Mouse (Mus musculus) layer of hippocampus, postnatal 36 days (tissue): ENCODE results near the gene Zeb2. TPM values are rescaled to one million over a fixed set of nuclear protein-coding genes. Genes with fewer than 3 reads are reported as not detected.

Source experiments
- DNase-seq, 2 experiments: peaks; one replicate each; pipeline ENCODE4 v3.0.0; 2022
- total RNA-seq, 2 experiments: library from RNA; stranded (reverse); gene quantifications; 2 replicates each; pipeline ENCODE4 v1.2.3; 2021

The Zeb2 gene
- total RNA-seq, 2 experiments from 2014 or later = 402 to 403 TPM

DNA sequence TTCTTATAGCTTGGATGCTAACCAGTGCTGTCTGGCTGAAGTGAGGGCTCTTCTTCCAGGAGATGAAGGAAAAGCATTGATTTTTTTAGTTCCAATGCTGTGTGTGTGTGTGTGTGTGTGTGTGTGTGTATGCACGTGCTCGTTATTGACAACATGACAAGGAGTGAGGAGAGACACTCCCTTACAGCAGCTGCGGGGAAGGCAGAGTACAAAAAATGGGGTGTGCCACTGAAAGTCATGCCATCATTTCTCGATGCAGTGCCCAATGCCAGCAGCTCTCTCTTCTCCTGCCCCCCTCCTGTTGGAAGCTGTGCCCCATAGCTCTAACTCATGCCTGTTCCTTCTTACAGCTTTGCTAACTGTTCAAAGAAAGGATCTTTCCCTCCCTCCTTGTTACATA lies 56.4 kb downstream of the Zeb2 start:
- DNase-seq = no peak

GRCm38 (mm10) chr2:45060202-45060601 lies 57.0 kb downstream of the Zeb2 start:
- no peak for DNase-seq

- no peak for DNase-seq
Observed at GRCm38 (mm10) chr2:45059599-45059998, 57.6 kb downstream of the Zeb2 start.

- DNase-seq = no peak
Observed at GRCm38 (mm10) chr2:45059010-45059409, 58.2 kb downstream of the Zeb2 start.

DNA sequence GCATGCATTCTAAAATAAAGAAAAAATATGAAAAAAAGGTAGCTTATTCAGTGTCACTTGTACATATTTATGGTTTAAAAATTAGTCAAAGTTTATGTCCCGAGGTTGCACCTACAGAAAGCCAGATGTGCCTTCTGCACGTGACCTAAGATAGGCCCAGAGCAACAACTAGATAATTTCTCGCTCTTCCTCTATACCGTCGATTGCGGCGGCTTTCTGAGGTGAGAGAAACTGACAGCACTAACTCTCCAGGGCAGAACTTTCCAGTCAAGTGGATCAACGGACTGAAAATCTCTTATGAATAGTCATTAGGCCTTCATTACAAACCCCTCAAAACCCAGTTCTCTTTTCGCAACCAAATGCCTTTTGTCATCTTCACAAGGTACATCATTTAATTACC lies 59.0 kb downstream of the Zeb2 start:
- no peak for DNase-seq

DNA sequence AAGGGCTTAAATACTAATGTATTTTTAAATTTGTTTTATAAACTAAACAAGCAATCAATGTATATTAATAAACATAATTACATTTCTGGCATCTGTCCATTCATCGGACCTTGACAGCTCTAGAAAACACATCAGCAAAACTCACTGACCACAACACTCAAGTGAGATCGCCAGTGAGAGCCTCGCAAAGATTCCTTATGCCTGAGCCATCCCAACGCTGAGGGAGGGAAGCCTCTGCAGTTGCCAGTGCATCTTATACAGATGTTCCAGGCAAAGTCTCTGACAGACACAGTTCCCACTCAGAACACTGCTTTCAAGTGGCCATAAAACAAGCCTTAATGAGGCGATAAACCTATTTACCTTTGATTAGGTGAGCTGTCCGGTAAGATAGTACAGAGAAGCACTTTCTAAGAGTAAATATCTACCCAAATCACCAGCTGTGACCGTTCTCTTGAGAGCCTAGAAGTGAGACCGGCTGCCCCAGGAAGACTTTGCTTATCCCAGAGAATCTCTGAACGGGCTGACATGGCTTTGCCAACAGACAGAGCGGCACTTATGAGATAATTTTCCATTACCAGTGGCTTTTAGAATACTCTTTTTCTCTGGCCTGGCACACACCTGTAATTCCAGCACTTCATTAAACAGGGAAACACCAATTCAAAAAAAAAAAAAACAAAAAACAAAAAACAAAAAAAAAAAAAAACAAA lies 60.2 kb downstream of the Zeb2 start:
- no peak for DNase-seq

- no peak for DNase-seq
Observed at GRCm38 (mm10) chr2:45055926-45056325, 61.3 kb downstream of the Zeb2 start.

DNA sequence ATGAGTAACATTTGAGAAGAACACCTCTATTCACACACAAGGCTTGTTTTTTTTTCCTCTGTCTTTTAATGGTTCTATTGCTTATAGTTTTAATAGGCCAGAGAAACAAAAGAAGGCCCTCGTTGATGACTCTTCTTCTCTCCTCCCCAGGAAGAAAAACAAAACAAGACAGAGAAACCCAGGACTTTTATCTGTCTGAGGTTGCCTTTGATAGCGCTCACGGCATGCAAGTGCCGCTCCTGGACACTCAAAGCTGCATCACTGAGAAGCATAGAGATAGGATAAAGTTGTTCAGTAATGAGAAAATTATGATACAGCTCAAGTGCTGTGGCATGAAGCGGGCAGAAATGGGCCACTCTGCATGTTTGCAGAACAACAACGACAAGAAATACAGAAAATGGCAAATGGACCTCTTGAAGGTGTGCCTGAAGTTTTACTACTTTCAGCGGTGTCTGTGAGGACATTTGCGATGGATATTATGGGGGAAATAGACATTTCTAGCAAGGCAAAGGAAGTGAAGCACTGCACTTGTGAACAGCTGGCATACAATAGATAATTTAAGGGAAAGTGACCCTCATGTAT lies 62.1 kb downstream of the Zeb2 start:
- no peak for DNase-seq

DNA sequence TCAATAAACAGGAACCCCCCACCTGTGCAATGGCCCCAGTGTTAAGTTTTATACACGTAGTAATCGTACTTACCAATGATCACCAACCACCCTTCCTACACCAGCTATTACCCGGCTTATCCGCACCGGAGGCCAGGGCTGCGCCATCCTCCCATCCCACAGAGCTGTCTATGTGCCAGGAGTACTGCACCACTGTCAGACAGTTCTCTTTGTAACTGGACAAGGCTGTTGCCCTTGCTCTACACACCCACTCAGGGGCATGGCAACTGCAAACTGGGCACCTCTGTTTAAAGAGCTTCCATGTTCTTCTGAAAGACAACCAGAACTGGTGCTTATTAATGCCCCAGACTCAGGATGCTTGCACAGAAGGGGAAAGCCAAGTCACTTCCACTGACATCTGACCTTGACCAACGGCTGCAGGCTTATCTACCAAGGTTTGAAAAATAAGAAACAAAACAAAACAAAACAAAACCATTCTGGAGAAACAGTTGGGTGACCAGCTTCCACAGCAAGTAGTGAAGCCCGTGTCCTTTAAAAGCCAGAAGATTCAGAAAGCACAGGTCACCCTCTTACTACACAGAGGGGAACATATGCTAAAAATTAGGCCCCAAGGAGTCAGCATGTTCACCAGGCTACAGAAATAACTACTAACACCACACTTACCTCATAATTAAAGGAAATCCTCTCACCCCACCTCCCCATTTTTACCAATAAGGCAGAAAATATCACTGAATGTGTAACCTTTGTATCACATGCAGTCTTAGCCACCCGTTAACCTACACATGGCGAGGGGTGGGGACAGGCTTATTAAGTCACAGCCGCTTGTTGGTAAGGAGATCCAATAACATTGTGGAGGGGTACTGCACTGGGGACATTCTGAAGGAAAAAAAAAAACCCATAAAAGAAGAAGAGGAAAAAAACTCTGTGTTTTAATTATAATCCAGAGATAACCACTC lies 62.8 kb downstream of the Zeb2 start:
- DNase-seq = no peak

- DNase-seq = no peak
Observed at GRCm38 (mm10) chr2:45052587-45052986, 64.6 kb downstream of the Zeb2 start.

GRCm38 (mm10) chr2:45051321-45051720 lies 65.9 kb downstream of the Zeb2 start:
- no peak for DNase-seq

GRCm38 (mm10) chr2:45049923-45050322 lies 67.3 kb downstream of the Zeb2 start:
- DNase-seq = no peak

DNA sequence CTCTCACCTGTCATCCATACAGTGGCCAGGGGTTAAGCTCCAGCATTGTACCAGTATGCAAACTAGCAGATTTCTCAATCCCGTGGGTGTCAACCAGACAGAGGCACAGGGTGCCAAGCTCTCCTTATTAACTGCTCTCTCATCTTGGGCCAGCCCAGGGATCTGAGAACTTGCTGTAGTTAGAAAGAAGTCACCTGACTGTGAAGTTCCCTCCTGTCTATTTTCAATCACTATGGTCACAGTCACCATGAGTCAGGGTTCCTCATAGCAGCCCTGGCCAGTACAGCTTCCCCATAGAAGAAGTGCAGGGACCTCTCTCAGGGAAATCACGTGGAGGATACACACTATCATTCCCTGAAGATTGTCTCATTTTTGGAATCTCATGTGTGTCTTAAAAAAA lies 67.9 kb downstream of the Zeb2 start:
- DNase-seq = no peak

GRCm38 (mm10) chr2:45040706-45041312 lies 76.4 kb downstream of the Zeb2 start:
- DNase-seq = no peak

DNA sequence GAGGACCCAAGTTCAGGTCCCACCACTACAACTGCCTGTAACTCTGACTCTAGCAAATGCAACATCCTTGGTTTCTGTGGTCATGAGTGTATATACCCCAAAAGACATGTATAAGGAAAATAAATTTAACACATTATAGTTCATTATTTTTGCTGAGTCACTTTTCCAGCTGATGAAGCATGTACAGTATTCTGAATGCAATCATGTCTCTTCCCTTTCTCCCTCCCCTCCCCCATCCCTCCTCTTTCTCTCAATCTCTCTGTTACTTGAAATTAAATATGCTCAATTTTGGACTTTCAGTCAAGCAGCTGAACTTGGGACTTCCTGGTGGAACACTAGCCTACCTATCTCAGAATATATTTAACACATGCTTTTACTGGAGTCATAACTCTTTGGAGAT lies 77.7 kb downstream of the Zeb2 start:
- no peak for DNase-seq

DNA sequence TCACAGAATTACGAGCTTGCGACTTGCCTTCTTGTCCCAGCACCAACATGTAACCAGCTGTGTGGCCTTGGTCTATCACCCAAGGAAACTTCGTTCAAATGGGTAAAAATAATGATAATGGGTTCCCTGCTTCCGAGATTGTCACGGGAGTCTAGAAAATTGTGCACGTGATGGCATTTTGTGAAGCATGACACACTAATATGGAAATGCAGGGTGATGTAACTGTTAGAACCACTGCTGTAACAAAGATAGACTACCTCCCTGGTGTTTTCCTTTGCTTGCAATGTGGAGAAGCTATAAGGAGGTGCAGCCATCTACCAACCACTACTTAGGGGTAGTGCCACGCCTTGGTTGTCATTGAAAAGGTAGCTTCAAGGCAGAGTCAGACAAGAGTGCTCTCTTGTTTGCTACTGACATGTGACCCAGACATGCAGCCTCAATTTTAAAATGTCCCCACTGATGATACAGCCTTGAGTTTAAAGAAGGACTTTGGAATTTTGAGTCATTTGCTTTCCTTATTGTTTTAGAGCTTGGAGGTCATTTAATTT lies 89.0 kb downstream of the Zeb2 start:
- DNase-seq = no peak

DNA sequence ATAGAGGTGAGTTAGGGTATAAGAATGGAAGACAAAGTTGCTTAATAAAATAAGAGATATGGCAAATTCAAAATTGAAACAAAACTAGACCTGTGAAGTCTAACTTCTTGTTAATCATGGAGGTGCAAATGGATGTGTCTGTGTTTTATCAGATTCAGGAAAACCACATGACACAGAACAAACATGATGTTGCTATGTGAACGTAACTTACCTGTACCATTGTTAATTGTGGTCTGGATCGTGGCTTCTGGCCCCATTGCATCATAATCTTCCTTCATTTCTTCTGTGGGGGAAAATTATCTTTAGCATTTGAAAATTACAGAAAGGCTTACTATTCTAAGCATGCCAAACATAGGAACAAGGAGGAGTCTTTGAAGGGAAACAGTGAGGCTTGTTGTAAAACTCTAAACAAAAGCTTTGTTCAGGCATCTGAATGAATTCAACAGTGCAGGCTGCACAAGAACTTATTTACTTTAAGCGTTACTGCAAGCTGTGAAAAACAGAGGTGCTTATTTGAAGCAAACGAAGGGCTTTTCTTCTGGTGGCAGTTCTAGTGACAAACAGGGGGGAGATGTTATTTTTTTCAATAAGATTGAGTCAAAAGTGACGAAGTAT lies 99.9 kb downstream of the Zeb2 start:
- DNase-seq = no peak

- DNase-seq = no peak
Observed at GRCm38 (mm10) chr2:45013325-45013724, 103.9 kb downstream of the Zeb2 start.

DNA sequence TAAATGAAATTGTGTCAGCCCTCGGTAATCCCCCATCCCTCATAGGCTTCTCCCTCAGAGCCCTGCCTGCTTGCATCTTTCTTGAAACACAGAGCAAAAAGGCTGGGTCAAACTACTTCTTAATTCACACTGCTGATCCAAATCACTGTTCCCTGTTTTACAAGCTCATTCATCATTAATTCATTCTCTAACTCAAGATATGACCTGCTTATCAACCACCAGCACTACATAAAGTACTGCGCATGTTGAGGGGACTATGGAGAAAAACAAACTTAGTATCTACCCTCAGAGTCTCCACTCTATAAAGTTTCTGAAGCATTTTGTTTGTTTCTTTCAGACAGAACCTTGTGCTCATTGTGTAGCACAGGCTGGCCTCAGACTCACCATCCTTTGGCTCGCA lies 104.5 kb downstream of the Zeb2 start:
- DNase-seq = no peak

DNA sequence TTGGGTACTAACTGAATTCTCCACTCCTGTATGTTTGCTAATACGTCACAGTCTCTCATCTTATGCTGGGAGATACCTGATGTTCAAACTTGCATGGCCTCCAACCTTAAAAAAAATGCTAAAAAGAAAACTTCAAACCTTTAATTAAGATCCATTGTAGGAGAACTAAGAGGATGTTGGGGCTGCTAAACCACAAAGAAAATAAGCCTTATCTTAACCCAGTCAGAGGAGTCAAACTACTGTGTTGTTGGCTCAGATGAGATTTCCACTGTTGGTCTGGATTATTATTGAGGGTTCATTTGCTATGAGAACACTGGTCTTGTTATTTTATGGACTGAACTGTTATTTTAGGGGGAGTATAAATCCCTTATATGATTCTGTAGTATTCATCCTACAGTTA lies 106.5 kb downstream of the Zeb2 start:
- no peak for DNase-seq

- peak; percentile 69 to 75 for DNase-seq
Observed at GRCm38 (mm10) chr2:44999906-45000305, 117.3 kb downstream of the Zeb2 start.

- DNase-seq = no peak
Observed at GRCm38 (mm10) chr2:44998710-44999109, 118.5 kb downstream of the Zeb2 start.
